Mouse (Mus musculus) kidney, embryonic 16.5 days (tissue): ENCODE results near the gene Dlgap3. TPM values are rescaled to one million over a fixed set of nuclear protein-coding genes. Genes with fewer than 3 reads are reported as not detected.

Experiments used
- ATAC-seq: fragments of 200-750 bp; cut with Nextera tagmentation; 2 replicates; pipeline ENCODE4 v1.8.0; 2017; ENCODE audit warnings: moderate TSS enrichment; ENCODE audit not compliant: low FRiP score, low TSS enrichment
- H3K27ac ChIP-seq: fragments of 300-500 bp; sonication (generic); 2 replicates; pipeline ENCODE4 v1.5.1; 2014; ENCODE audit warnings: low read length
- H3K27me3 ChIP-seq: fragments of 300-500 bp; sonication (generic); 2 replicates; pipeline ENCODE4 v1.6.1; 2014; ENCODE audit warnings: low read length, control low read depth, mixed read lengths; ENCODE audit not compliant: insufficient read depth
- H3K36me3 ChIP-seq: fragments of 300-500 bp; sonication (generic); 2 replicates; pipeline ENCODE4 v1.6.1; 2014; ENCODE audit warnings: low read length, control low read depth, mixed read lengths; ENCODE audit not compliant: insufficient read depth
- H3K4me1 ChIP-seq: fragments of 300-500 bp; sonication (generic); 2 replicates; pipeline ENCODE4 v1.6.1; 2014; ENCODE audit warnings: low read length, control low read depth, mixed read lengths; ENCODE audit not compliant: insufficient read depth
- H3K4me2 ChIP-seq: fragments of 300-500 bp; sonication (generic); replicated peaks from 2 replicates; pipeline ENCODE4 v1.6.1; 2014; ENCODE audit warnings: low read depth, low read length
- H3K4me3 ChIP-seq: fragments of 300-500 bp; sonication (generic); 2 replicates; pipeline ENCODE4 v1.5.1; 2014; ENCODE audit warnings: mild to moderate bottlenecking, low read length
- H3K9ac ChIP-seq: fragments of 300-500 bp; sonication (generic); replicated peaks from 2 replicates; pipeline ENCODE4 v1.6.1; 2014; ENCODE audit warnings: low read length
- H3K9me3 ChIP-seq: fragments of 300-500 bp; sonication (generic); 2 replicates; pipeline ENCODE4 v1.6.1; 2016; ENCODE audit warnings: low read length, control low read depth
- WGBS: fragments of 180-500 bp; shearing (Covaris S2); extraction: QIAGEN DNeasy Blood & Tissue Kit; methylation state at CpG from one replicate; pipeline ENCODE4 v1.1.7; 2014; 5-methylcytosine and 5-hydroxymethylcytosine counted together
- polyA plus RNA-seq: library from polyadenylated mRNA; unstranded; fragments of >200 nt; fragmentation: Nextera tagmentation; extraction: Ambion mirVana; gene quantifications from 2 replicates; pipeline ENCODE4 v1.2.1, GENCODE M21; 2015

Gene Dlgap3
- polyA plus RNA-seq, 1 experiment from 2014 or later, result 0.41 TPM

DNA sequence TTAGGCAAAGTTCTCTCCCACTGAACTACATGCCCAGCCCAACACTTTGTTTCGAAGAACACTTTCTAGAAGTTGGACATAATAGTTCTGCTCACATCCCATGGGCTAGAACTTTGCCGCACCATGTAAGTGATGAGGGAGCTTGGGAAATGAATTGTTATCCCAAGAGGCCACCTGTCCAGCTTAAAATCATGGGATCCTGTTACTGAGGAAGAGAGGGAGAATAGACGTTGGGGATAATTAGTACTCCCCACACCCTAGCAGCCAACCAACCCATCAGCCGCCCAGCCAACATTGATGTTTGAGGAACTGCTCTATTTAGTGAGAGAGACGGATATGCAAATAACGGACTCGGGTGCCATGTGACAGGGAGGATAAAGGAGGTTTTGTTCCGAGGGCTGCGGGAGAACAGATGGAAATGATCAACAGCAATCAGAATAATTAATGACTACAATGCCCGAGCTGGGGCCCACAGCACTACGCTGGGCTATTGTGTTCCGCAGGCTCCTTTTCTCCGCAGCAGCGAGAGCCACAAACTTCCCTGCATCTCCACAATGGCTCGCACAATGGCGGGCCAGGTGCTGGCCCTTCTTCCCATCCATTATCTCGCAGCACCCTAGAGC, 58.2 kb downstream of the Dlgap3 start:
- Histone ChIP-seq H3K4me2 (no peak overlapping the region), H3K4me1 (no peaks in the 10 kb centered on the region), H3K27me3 (peaks cover 58% of the 10 kb centered on the region), H3K9me3 (no peaks in the 10 kb centered on the region), H3K9ac (no peak overlapping the region), H3K4me3 (no peak overlapping the region), H3K27ac (no peak overlapping the region), H3K36me3 (no peaks in the 10 kb centered on the region)
- ATAC-seq, result no peak
- 14% methylated on average over 17 of the region's 17 CpGs for WGBS

DNA sequence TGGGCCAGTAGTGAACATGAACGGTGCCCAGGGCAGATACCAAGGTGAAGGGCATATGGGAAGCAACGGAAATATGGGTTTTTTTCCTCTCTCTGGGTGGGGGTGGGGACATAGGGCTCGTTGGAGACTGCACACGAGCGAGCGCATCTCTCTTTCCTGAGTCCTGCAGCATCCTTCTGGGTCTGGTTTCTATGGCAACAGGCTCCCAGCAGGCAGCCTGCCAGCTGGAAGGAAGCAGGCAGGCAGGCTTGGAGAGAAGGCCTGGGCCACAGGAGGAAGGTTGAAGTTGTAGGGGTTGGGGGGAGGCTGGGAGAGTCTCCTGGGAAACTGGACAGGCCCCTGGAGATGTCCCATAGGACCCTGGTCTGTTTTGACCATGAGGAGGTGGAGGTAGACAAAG, 63.0 kb downstream of the Dlgap3 start:
- Histone ChIP-seq H3K36me3 (no peaks in the 10 kb centered on the region), H3K9me3 (no peaks in the 10 kb centered on the region), H3K4me1 (peaks cover 5% of the 10 kb centered on the region; the same call in 1 of the 2 replicates), H3K4me2 (no peak overlapping the region), H3K4me3 (no peak overlapping the region), H3K27ac (no peak overlapping the region), H3K27me3 (peaks cover 24% of the 10 kb centered on the region), H3K9ac (no peak overlapping the region)
- 38% methylated on average over 6 of the region's 6 CpGs for WGBS
- no peak for ATAC-seq

DNA sequence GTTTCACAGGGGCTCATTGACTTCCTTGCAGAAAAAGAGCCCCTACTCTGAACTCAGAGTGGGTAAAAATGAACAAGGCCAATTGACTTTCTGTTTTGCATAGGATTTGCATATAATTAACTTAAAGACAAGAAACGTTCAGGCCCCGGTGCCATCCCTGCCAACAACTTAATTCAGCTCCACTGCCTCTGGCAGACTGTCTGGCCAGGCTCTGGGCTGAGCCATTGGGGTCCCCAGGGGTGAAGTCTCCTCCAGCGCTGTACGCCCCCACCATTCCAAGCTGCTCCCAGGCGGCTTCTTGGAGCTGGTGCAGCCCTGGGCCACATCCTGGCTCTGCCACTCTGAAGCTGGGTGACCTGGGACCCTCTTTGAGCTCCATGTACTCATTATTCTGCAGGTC, 63.5 kb downstream of the Dlgap3 start:
- H3K4me2 ChIP-seq, result no peak overlapping the region
- H3K27me3 ChIP-seq, result peaks cover 24% of the 10 kb centered on the region
- 69% methylated on average over 5 of the region's 5 CpGs for WGBS
- H3K4me1 ChIP-seq, result peaks cover 5% of the 10 kb centered on the region; the same call in 1 of the 2 replicates
- H3K4me3 ChIP-seq, result no peak overlapping the region
- H3K9ac ChIP-seq, result no peak overlapping the region
- no peaks in the 10 kb centered on the region for H3K9me3 ChIP-seq
- H3K36me3 ChIP-seq, result no peaks in the 10 kb centered on the region
- no peak for ATAC-seq
- H3K27ac ChIP-seq, result no peak overlapping the region

DNA sequence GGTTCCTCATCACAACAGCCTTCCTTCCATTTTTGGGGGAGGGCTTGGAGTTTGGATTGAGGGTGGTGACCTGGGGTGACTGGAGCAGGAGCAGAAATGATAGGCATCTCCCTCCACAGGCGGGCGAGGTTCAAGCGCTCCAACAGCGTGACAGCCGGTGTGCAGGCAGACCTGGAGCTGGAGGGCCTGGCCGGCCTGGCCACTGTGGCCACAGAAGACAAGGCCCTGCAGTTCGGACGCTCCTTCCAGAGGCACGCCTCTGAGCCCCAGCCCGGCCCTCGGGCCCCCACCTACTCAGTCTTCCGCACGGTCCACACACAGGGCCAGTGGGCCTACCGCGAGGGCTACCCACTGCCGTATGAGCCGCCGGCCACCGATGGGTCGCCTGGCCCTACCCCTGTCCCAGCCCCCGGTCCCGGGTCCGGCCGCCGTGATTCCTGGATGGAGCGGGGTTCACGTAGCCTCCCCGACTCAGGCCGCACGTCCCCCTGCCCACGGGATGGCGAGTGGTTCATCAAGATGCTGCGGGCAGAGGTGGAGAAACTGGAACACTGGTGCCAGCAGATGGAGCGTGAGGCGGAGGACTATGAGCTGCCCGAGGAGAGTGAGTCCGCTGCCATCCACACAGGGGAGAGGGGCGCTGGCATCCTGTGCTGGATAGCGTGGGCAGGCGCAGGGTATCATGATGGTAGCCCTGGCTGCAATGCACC, 64.6 kb downstream of the Dlgap3 start:
- ATAC-seq, result no peak
- Histone ChIP-seq H3K27me3 (peaks cover 24% of the 10 kb centered on the region), H3K4me3 (no peak overlapping the region), H3K4me1 (peaks cover 5% of the 10 kb centered on the region; the same call in 1 of the 2 replicates), H3K36me3 (no peaks in the 10 kb centered on the region), H3K27ac (no peak overlapping the region), H3K9me3 (no peaks in the 10 kb centered on the region), H3K4me2 (no peak overlapping the region), H3K9ac (no peak overlapping the region)
- WGBS, result 86% methylated on average over 38 of the region's 40 CpGs

DNA sequence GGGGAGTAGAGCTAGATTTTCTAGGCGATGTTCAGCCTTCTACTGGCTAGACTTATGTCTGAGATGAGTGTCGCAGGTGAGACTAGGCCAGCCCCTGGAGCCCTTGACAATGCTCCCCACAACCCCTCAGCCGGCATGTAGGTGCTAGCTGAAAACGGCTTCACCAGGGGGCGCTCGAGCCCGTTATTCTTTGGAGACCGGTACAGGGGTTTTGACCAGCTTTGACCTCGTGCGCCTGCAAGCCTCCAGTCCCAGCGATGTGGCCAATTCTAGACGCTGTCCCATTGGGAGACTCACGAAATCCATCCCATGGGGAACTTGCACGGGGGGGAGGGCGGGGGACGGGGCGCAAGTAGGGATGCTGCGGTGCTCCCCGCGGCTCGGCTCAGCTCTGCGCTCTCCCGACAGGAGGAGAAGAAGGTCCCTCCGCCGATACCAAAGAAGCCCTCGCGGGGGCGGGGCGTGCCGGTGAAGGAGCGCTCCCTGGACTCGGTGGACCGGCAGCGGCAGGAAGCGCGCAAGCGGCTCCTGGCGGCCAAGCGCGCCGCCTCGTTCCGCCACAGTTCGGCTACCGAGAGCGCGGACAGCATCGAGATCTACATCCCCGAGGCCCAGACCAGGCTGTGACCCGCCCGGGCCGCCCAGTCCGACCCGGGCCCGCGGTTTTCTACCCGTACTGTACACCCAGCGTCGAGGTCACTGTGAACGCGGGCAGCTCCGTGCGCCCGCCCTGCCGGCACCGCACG, 66.9 kb downstream of the Dlgap3 start:
- H3K27me3 ChIP-seq, result peaks cover 22% of the 10 kb centered on the region

DNA sequence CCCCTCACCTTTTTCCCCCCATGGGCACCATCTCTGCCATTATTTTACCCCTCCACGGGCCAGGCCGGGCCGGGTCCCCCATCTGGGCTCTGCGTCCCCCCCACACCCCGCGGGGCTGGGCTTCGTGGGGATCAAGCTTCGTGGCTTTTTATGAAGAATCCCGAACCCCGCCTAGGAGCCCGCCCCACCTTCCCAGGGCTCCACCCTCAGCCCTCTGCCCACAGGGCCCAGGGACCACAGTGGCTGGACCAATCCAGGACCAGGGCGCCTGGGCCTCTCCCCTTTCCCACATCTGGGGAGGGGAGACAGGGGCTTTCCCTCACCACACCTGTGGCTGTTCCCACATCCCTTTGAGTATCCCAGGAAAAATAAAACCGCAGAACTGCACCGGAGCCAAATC, 67.6 kb downstream of the Dlgap3 start:
- Histone ChIP-seq H3K36me3 (no peaks in the 10 kb centered on the region), H3K27ac (no peak overlapping the region), H3K4me2 (peak overlapping the region; percentile 81), H3K4me3 (peak overlapping the region; percentile 56), H3K9me3 (no peaks in the 10 kb centered on the region), H3K27me3 (peaks cover 22% of the 10 kb centered on the region), H3K4me1 (peaks cover 5% of the 10 kb centered on the region; the same call in 1 of the 2 replicates), H3K9ac (peak overlapping the region; percentile 66)
- 2% methylated on average over 14 of the region's 14 CpGs for WGBS
- ATAC-seq, result 0 out of 2 replicates have a peak, but pooled peaks have one; percentile 47

More for the DNA sequence above, 66.9 kb downstream of the Dlgap3 start:
- ATAC-seq, result peak; percentile 81
- Histone ChIP-seq H3K9me3 (no peaks in the 10 kb centered on the region), H3K4me3 (peak overlapping the region; percentile 56), H3K27ac (no peak overlapping the region), H3K36me3 (no peaks in the 10 kb centered on the region), H3K4me1 (peaks cover 5% of the 10 kb centered on the region; the same call in 1 of the 2 replicates), H3K9ac (peak overlapping the region; percentile 66), H3K4me2 (peak overlapping the region; percentile 81)
- under 1% methylated on average over 63 of the region's 67 CpGs for WGBS

DNA sequence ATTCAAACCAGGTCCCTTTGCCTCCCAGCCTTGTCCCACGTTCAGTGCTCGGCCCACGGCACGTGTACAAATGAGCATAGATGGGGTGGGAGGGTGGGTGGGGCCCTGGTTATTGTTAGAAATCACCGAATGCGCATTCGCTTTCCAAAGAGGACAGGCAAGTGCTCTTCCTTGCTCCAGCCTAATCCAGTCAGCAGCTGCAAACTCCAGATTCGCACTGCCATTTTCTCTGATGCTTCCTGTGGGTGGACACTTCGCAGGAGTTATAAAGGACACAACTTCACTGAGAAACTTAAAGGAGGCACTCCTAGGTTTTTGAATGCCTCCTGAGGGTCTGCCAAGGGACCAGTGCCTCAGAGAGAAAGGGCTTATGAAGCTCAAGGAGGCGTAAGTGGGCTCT, 68.3 kb downstream of the Dlgap3 start:
- H3K9me3 ChIP-seq, result no peaks in the 10 kb centered on the region
- H3K4me3 ChIP-seq, result no peak overlapping the region
- 58% methylated on average over 10 of the region's 10 CpGs for WGBS
- no peaks in the 10 kb centered on the region for H3K36me3 ChIP-seq
- peaks cover 5% of the 10 kb centered on the region; the same call in 1 of the 2 replicates for H3K4me1 ChIP-seq
- ATAC-seq, result no peak
- no peak overlapping the region for H3K27ac ChIP-seq
- H3K27me3 ChIP-seq, result peaks cover 18% of the 10 kb centered on the region
- no peak overlapping the region for H3K4me2 ChIP-seq
- H3K9ac ChIP-seq, result no peak overlapping the region

DNA sequence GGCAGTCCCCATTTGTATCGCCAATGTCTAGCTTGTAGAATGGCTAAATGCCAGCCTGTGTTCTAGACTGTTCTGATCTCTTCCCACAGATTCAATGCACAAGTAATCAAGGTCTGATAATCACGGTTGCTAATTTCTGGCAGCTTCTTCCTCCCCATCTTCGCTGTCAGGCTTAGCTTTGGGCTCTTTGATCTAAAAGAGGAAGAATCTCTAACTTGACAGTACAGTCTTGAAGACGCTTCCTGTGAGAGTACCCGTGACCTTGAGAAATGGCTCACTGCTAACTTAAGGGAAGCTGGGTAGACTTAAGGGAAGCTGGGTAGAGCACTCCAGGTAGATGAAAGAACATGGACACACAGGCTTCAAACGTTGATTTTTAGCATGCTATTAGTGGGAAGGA, 73.7 kb downstream of the Dlgap3 start:
- no peaks in the 10 kb centered on the region for H3K9me3 ChIP-seq
- no peak overlapping the region for H3K9ac ChIP-seq
- no peak overlapping the region for H3K4me3 ChIP-seq
- peaks cover 9% of the 10 kb centered on the region for H3K4me1 ChIP-seq
- peaks cover 6% of the 10 kb centered on the region; the same call in 1 of the 2 replicates for H3K36me3 ChIP-seq
- peaks cover 3% of the 10 kb centered on the region; the same call in 1 of the 2 replicates for H3K27me3 ChIP-seq
- 57% methylated on average over 6 of the region's 6 CpGs for WGBS
- no peak overlapping the region for H3K27ac ChIP-seq
- no peak overlapping the region for H3K4me2 ChIP-seq
- no peak for ATAC-seq

DNA sequence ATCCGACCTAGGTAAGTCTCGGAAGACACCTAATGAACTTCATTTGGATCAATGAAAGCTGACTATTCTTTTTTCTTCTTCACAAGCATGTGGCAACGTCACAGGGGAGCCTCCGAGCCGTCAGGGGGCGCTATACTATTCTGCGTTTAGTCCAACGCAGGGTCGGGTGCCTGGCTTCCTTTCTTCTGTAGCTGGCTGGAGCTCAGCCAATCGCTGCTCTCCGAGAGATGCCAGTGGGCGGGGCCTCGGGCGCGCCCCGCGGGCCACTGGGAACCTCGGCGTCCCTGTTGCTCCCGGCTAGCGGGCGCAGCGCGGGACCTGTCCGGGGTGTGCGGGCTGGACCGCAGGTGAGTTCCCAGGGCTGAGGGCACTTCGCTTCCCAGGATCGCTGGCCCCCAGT, 74.5 kb downstream of the Dlgap3 start, which contains the start of gene Smim12:
Gene Smim12 (plus strand): TSS at position 233 of the 400 bp plus-strand sequence.
- peaks cover 12% of the 10 kb centered on the region; the same call in 1 of the 2 replicates for H3K36me3 ChIP-seq
- peak; percentile 98 for ATAC-seq
- peak within 1 kb of the TSS; percentile 83 for H3K4me3 ChIP-seq
- peak within 1 kb of the TSS; percentile 80 for H3K4me2 ChIP-seq
- H3K27ac ChIP-seq, result no peak within 1 kb of the TSS
- peak within 1 kb of the TSS; percentile 84 for H3K9ac ChIP-seq
- H3K27me3 ChIP-seq, result no peaks in the 10 kb centered on the region
- under 1% methylated on average over 29 of the region's 29 CpGs for WGBS
- H3K9me3 ChIP-seq, result no peaks in the 10 kb centered on the region
- H3K4me1 ChIP-seq, result peaks cover 9% of the 10 kb centered on the region
